Mouse (Mus musculus): Measurements from ENCODE around the gene Sit1. TPM values are rescaled to one million over a fixed set of nuclear protein-coding genes. Genes with fewer than 3 reads are reported as not detected.
A peak's percentile ranks its signal among the peaks of the same experiment; 100 is the strongest.
"Not testable (repeated sequence)": the region's sequence is repeated elsewhere in the genome, so short reads cannot be mapped to it uniquely, and the experiment has no call there.

Sit1 gene
- polyA plus RNA-seq, 1 experiment from 2014 or later = not detected

DNA sequence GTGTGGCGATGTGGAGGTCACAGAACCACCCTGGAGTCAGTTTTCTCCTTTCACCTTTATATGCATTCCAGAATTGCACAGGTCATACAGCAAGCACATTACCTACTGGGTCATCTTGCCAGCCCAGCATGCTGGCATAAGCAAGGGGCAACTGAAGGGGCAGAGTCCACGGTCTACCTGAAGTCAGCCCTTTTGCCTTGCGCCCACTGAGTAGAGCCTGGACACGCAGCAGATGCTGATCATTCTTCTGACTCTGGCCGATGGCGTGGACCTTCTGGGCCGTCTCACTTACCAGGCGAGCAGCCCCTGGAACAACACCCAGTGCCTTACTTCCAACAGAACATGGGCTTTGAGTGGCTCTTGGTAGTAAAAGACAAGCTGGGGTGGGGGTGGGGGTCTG, 13.9 kb upstream of the Sit1 start:
- no peaks in the 10 kb centered on the region for H3K9me3 ChIP-seq (ENCODE audit: control insufficient read depth, low read length)
- ATAC-seq (ENCODE audit: low FRiP score, low TSS enrichment) = no peak
- H3K27me3 ChIP-seq (ENCODE audit: control insufficient read depth, insufficient read depth, low read length) = no peaks in the 10 kb centered on the region
- H3K9ac ChIP-seq (ENCODE audit: low read depth, low read length) = no peak overlapping the region
- H3K4me1 ChIP-seq (ENCODE audit: control insufficient read depth, insufficient read depth, low read length) = peaks cover 19% of the 10 kb centered on the region
- H3K4me3 ChIP-seq (ENCODE audit: low read length) = no peak overlapping the region
- no peak overlapping the region; the same call in 1 of the 2 replicates for H3K4me2 ChIP-seq (replicated peaks; ENCODE audit: low read depth, low read length)
- H3K27ac ChIP-seq (ENCODE audit: low read depth, low read length) = no peak overlapping the region
- 92% methylated on average over 8 of the region's 8 CpGs for WGBS
- H3K36me3 ChIP-seq (ENCODE audit: control insufficient read depth, insufficient read depth, low read length) = peaks cover 18% of the 10 kb centered on the region; the same call in 1 of the 2 replicates

GRCm38 (mm10) chr4:43496587-43496986, 13.1 kb upstream of the Sit1 start:
- H3K27me3 ChIP-seq (ENCODE audit: control insufficient read depth, insufficient read depth, low read length) = no peaks in the 10 kb centered on the region
- H3K4me3 ChIP-seq (ENCODE audit: low read length) = no peak overlapping the region
- H3K9me3 ChIP-seq (ENCODE audit: control insufficient read depth, low read length) = no peaks in the 10 kb centered on the region
- no peak overlapping the region for H3K9ac ChIP-seq (ENCODE audit: low read depth, low read length)
- H3K4me1 ChIP-seq (ENCODE audit: control insufficient read depth, insufficient read depth, low read length) = peaks cover 19% of the 10 kb centered on the region
- peaks cover 18% of the 10 kb centered on the region; the same call in 1 of the 2 replicates for H3K36me3 ChIP-seq (ENCODE audit: control insufficient read depth, insufficient read depth, low read length)
- whole genome bisulfite sequencing = 51% methylated on average over 6 of the region's 6 CpGs
- H3K4me2 ChIP-seq (replicated peaks; ENCODE audit: low read depth, low read length) = no peak overlapping the region
- no peak for ATAC-seq (ENCODE audit: low FRiP score, low TSS enrichment)
- no peak overlapping the region for H3K27ac ChIP-seq (ENCODE audit: low read depth, low read length)

DNA sequence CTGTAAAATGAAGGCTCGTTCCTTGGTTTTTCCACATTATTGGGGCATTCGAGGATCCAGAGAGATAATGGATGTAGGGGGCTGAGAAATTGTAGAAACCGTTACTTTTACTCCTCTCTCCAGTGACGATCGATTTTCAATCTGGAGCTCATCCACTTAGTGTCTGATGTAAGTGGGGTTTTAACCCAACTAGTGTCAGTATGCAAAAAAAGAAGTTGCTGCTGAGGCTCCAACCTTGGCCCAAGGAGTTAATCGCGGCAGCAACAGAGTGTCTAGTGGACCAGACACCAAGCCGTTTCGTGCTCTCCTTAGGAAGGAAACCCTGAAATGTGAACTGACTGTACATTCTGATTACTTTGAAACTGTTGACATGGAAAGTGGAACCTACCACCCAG, 10.3 kb upstream of the Sit1 start:
- peak overlapping the region; percentile 80; the same call in 1 of the 2 replicates for H3K27ac ChIP-seq (ENCODE audit: low read depth, low read length)
- H3K4me2 ChIP-seq (replicated peaks; ENCODE audit: low read depth, low read length) = peak overlapping the region; percentile 81
- H3K36me3 ChIP-seq (ENCODE audit: control insufficient read depth, insufficient read depth, low read length) = peaks cover 18% of the 10 kb centered on the region; the same call in 1 of the 2 replicates
- peak overlapping the region; percentile 75 for H3K4me3 ChIP-seq (ENCODE audit: low read length)
- H3K4me1 ChIP-seq (ENCODE audit: control insufficient read depth, insufficient read depth, low read length) = peaks cover 19% of the 10 kb centered on the region
- no peak for ATAC-seq (ENCODE audit: low FRiP score, low TSS enrichment)
- H3K27me3 ChIP-seq (ENCODE audit: control insufficient read depth, insufficient read depth, low read length) = no peaks in the 10 kb centered on the region
- WGBS = 3% methylated on average over 9 of the region's 9 CpGs
- H3K9me3 ChIP-seq (ENCODE audit: control insufficient read depth, low read length) = no peaks in the 10 kb centered on the region
- peak overlapping the region; percentile 81 for H3K9ac ChIP-seq (ENCODE audit: low read depth, low read length)

- WGBS = under 1% methylated on average over 47 of the region's 47 CpGs
- H3K4me2 ChIP-seq (replicated peaks; ENCODE audit: low read depth, low read length) = peak overlapping the region; percentile 81
- no peaks in the 10 kb centered on the region for H3K27me3 ChIP-seq (ENCODE audit: control insufficient read depth, insufficient read depth, low read length)
- H3K9me3 ChIP-seq (ENCODE audit: control insufficient read depth, low read length) = no peaks in the 10 kb centered on the region
- peak overlapping the region; percentile 75 for H3K4me3 ChIP-seq (ENCODE audit: low read length)
- peak overlapping the region; percentile 80 for H3K27ac ChIP-seq (ENCODE audit: low read depth, low read length)
- peak; percentile 90 for ATAC-seq (ENCODE audit: low FRiP score, low TSS enrichment)
- H3K4me1 ChIP-seq (ENCODE audit: control insufficient read depth, insufficient read depth, low read length) = peaks cover 15% of the 10 kb centered on the region
- peaks cover 18% of the 10 kb centered on the region; the same call in 1 of the 2 replicates for H3K36me3 ChIP-seq (ENCODE audit: control insufficient read depth, insufficient read depth, low read length)
- peak overlapping the region; percentile 81 for H3K9ac ChIP-seq (ENCODE audit: low read depth, low read length)
Measured at GRCm38 (mm10) chr4:43493186-43493845, 9.8 kb upstream of the Sit1 start.

- H3K27me3 ChIP-seq (ENCODE audit: control insufficient read depth, insufficient read depth, low read length) = no peaks in the 10 kb centered on the region
- H3K9ac ChIP-seq (ENCODE audit: low read depth, low read length) = peak within 1 kb of the TSS; percentile 81
- peak within 1 kb of the TSS; percentile 80 for H3K27ac ChIP-seq (ENCODE audit: low read depth, low read length)
- H3K9me3 ChIP-seq (ENCODE audit: control insufficient read depth, low read length) = no peaks in the 10 kb centered on the region
- H3K4me1 ChIP-seq (ENCODE audit: control insufficient read depth, insufficient read depth, low read length) = peaks cover 12% of the 10 kb centered on the region
- H3K4me2 ChIP-seq (replicated peaks; ENCODE audit: low read depth, low read length) = peak within 1 kb of the TSS; percentile 81
- H3K36me3 ChIP-seq (ENCODE audit: control insufficient read depth, insufficient read depth, low read length) = peaks cover 18% of the 10 kb centered on the region; the same call in 1 of the 2 replicates
- under 1% methylated on average over 25 of the region's 25 CpGs for WGBS
- H3K4me3 ChIP-seq (ENCODE audit: low read length) = peak within 1 kb of the TSS; percentile 75
- peak; percentile 98 for ATAC-seq (ENCODE audit: low FRiP score, low TSS enrichment)
Measured at GRCm38 (mm10) chr4:43492821-43493185, 9.3 kb upstream of the Sit1 start, which contains the start of gene Ccdc107. Ccdc107 (plus strand) TSS chr4:43492900.

GRCm38 (mm10) chr4:43492101-43492820, 8.7 kb upstream of the Sit1 start:
- H3K9ac ChIP-seq (ENCODE audit: low read depth, low read length) = no peak overlapping the region
- no peak for ATAC-seq (ENCODE audit: low FRiP score, low TSS enrichment)

DNA sequence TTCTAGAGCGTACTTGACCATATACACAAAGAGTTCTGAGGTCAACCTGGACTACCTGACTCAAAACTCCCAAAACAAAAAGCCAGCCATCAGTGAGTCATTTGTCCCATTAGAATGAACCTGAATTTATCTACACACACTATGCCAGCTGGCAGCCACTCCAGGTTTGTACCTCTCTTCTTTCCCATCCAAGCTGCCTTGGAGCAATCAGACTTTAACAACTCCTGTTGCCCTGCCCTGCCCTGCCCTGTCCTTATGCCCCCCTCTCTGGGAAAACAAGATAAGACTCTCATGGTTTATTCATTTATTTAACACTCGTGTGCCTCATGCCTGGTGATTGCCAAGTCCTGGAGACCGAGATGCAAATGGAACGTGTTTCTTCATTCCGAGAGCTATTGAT, 7.3 kb upstream of the Sit1 start:
- Histone ChIP-seq H3K9me3 (ENCODE audit: control insufficient read depth, low read length) (no peaks in the 10 kb centered on the region), H3K27me3 (ENCODE audit: control insufficient read depth, insufficient read depth, low read length) (no peaks in the 10 kb centered on the region), H3K4me1 (ENCODE audit: control insufficient read depth, insufficient read depth, low read length) (peaks cover 4% of the 10 kb centered on the region; the same call in 1 of the 2 replicates), H3K4me2 (replicated peaks; ENCODE audit: low read depth, low read length) (no peak overlapping the region), H3K9ac (ENCODE audit: low read depth, low read length) (no peak overlapping the region), H3K27ac (ENCODE audit: low read depth, low read length) (no peak overlapping the region), H3K4me3 (ENCODE audit: low read length) (no peak overlapping the region), H3K36me3 (ENCODE audit: control insufficient read depth, insufficient read depth, low read length) (peaks cover 1% of the 10 kb centered on the region; the same call in 1 of the 2 replicates)
- WGBS = 82% methylated on average over 5 of the region's 5 CpGs
- ATAC-seq (ENCODE audit: low FRiP score, low TSS enrichment) = no peak

More at GRCm38 (mm10) chr4:43492101-43492820, 8.7 kb upstream of the Sit1 start:
- 45% methylated on average over 12 of the region's 12 CpGs for WGBS
- H3K4me2 ChIP-seq (replicated peaks; ENCODE audit: low read depth, low read length) = peak overlapping the region; percentile 31
- no peaks in the 10 kb centered on the region for H3K9me3 ChIP-seq (ENCODE audit: control insufficient read depth, low read length)
- no peaks in the 10 kb centered on the region for H3K27me3 ChIP-seq (ENCODE audit: control insufficient read depth, insufficient read depth, low read length)
- peaks cover 7% of the 10 kb centered on the region for H3K4me1 ChIP-seq (ENCODE audit: control insufficient read depth, insufficient read depth, low read length)
- H3K4me3 ChIP-seq (ENCODE audit: low read length) = peak overlapping the region; percentile 75
- peaks cover 16% of the 10 kb centered on the region; the same call in 1 of the 2 replicates for H3K36me3 ChIP-seq (ENCODE audit: control insufficient read depth, insufficient read depth, low read length)
- H3K27ac ChIP-seq (ENCODE audit: low read depth, low read length) = no peak overlapping the region

GRCm38 (mm10) chr4:43489611-43490010, 6.1 kb upstream of the Sit1 start:
- Histone ChIP-seq H3K9me3 (ENCODE audit: control insufficient read depth, low read length) (no peaks in the 10 kb centered on the region), H3K27ac (ENCODE audit: low read depth, low read length) (no peak overlapping the region), H3K4me1 (ENCODE audit: control insufficient read depth, insufficient read depth, low read length) (peaks cover 4% of the 10 kb centered on the region; the same call in 1 of the 2 replicates), H3K27me3 (ENCODE audit: control insufficient read depth, insufficient read depth, low read length) (no peaks in the 10 kb centered on the region), H3K36me3 (ENCODE audit: control insufficient read depth, insufficient read depth, low read length) (no peaks in the 10 kb centered on the region), H3K4me2 (replicated peaks; ENCODE audit: low read depth, low read length) (no peak overlapping the region), H3K4me3 (ENCODE audit: low read length) (no peak overlapping the region), H3K9ac (ENCODE audit: low read depth, low read length) (no peak overlapping the region)
- no peak for ATAC-seq (ENCODE audit: low FRiP score, low TSS enrichment)
- whole genome bisulfite sequencing = 93% methylated on average over 3 of the region's 3 CpGs

GRCm38 (mm10) chr4:43485666-43486065, 2.1 kb upstream of the Sit1 start:
- not testable (repeated sequence) for H3K27ac ChIP-seq (ENCODE audit: low read depth, low read length); H3K4me3 ChIP-seq (ENCODE audit: low read length); H3K27me3 ChIP-seq (ENCODE audit: control insufficient read depth, insufficient read depth, low read length); H3K9me3 ChIP-seq (ENCODE audit: control insufficient read depth, low read length); H3K4me1 ChIP-seq (ENCODE audit: control insufficient read depth, insufficient read depth, low read length); H3K36me3 ChIP-seq (ENCODE audit: control insufficient read depth, insufficient read depth, low read length); H3K4me2 ChIP-seq (replicated peaks; ENCODE audit: low read depth, low read length); H3K9ac ChIP-seq (ENCODE audit: low read depth, low read length); ATAC-seq (ENCODE audit: low FRiP score, low TSS enrichment)
- WGBS = 85% methylated on average over 5 of the region's 5 CpGs
